Mouse (Mus musculus) left cerebral cortex, adult 2 months (tissue): ENCODE results near the gene Gm29133. TPM values are rescaled to one million over a fixed set of nuclear protein-coding genes. Genes with fewer than 3 reads are reported as not detected.

ENCODE experiments used
- DNase-seq, 2 experiments: peaks; one replicate each; pipeline ENCODE4 v3.0.0; 2021 to 2022; ENCODE audit warnings: low spot score in 2 of 2, mixed read lengths in 1 of 2; ENCODE audit errors: extremely low spot score in 1 of 2
- H3K27ac ChIP-seq: fragments of 200-600 bp; 2 replicates; pipeline ENCODE4 v1.8.1; 2022
- H3K4me3 ChIP-seq: fragments of 200-600 bp; 2 replicates; pipeline ENCODE4 v1.8.1; 2022
- CTCF ChIP-seq: fragments of 200-600 bp; IDR thresholded peaks from 2 replicates; pipeline ENCODE4 v1.8.1; 2022; ENCODE audit warnings: antibody characterized with exemption, mild to moderate bottlenecking, moderate library complexity
- intact Hi-C: fragments of 180-260 bp; cut with DNase I; formaldehyde crosslinking; loops from one replicate; pipeline ENCODE4 v1.15.1; 2025
- long read RNA-seq, 2 experiments: library from polyadenylated mRNA; stranded (forward); transcript quantifications; one replicate each; pipeline ENCODE4 v2.0.0; 2021; ENCODE audit warnings: borderline mapping rate in 2 of 2
- total RNA-seq, 2 experiments: library from RNA; stranded (reverse); gene quantifications; 2 replicates each; pipeline ENCODE4 v1.2.3; 2021

The Gm29133 gene
- total RNA-seq, result not detected
- long read RNA-seq, experiment 1, result 0 reads
- long read RNA-seq, experiment 2, result 0 reads

DNA sequence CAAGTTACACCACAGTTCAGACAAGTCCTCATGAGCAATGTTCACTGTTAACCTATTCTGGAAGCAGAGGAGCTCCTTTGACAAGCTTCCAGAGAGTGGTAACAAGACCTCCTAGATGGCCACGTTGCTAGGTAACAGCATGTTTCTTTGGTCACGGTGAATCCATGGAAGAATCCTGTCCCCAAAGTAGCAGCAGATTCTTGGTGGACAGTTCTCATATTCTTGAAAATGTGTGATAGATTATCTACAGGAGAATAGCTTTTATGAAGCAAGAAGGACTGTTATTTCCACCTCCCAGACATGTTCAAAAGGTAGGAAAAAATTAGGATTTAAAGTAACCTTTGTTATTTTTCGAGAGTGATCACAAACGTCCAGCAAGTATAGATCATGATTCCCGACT is at the start of gene Gm29133:
Gene Gm29133, plus strand, starts transcription at position 301 of the 400 bp plus-strand sequence.
- no peak for DNase-seq
- no peak within 1 kb of the TSS for H3K27ac ChIP-seq
- intact Hi-C loops, result no loop called here
- H3K4me3 ChIP-seq, result no peak within 1 kb of the TSS
- no peak for TF ChIP-seq CTCF

DNA sequence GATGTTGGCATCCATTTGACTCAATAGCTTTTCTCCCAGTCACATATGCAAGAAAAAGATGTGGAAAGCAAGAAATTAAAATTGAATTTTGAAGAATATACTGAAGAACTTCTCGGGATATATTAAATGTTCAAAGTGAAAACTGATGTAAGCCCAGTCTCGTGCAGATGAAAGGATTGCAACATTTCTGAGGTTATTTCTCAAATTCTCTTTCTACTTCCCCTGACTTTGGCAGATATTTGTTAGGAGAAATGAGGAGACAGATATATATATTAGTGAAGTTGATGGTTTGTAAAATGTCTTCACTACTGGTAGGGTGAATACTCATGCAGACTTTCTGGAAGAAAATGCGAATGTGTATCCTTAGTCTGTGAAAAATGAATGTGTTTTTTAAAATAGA is 48.9 kb upstream of the Gm29133 start:
- no peak overlapping the region for H3K4me3 ChIP-seq
- no peak for TF ChIP-seq CTCF
- DNase-seq, result no peak
- intact Hi-C loops, result no loop called here
- no peak overlapping the region for H3K27ac ChIP-seq

DNA sequence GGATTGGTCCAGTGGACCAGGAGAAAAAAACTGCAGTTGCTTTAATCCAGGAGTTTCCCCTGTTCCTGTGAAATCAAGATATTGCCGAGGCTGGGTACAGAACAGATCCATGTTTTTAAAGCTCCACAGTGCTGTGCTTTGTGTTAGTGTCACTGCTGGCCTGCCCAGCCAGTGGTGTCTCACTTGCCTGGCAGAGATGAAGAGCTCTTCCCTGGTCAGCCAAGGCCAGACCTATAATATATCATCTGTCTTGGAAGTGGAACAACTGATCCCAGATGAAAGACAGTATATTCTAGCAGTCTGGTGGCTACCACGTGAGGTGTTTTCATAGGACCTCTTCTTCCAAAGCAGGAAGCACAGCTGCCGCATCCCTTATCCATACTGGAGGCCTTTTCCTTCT is 46.7 kb upstream of the Gm29133 start:
- no peak for TF ChIP-seq CTCF
- intact Hi-C loops, result no loop called here

DNA sequence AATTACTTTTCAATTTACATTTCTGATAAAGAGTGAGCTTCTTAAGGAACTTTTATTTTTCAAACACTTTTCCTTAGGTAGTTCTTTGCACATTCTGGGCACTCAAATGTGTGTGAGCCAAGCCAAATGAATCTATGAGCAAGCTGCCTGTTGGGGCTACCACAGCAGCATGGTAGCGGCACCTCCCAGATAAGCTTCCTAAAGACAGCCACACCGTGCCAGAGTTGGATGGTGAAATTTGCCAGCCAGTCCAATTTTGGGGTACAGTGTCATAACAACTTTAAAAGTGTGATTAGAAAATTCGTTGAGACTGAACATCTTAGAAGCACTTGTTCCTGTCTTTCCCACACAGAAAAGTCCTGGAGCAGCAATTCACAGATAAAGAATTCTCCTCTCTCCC is 41.5 kb upstream of the Gm29133 start:
- no peak for DNase-seq
- no peak for TF ChIP-seq CTCF
- Histone ChIP-seq H3K4me3 (no peak overlapping the region), H3K27ac (no peak overlapping the region)
- intact Hi-C loops, result no loop called here

More for the DNA sequence above, 46.7 kb upstream of the Gm29133 start:
- Histone ChIP-seq H3K4me3 (no peak overlapping the region), H3K27ac (no peak overlapping the region)
- no peak for DNase-seq

DNA sequence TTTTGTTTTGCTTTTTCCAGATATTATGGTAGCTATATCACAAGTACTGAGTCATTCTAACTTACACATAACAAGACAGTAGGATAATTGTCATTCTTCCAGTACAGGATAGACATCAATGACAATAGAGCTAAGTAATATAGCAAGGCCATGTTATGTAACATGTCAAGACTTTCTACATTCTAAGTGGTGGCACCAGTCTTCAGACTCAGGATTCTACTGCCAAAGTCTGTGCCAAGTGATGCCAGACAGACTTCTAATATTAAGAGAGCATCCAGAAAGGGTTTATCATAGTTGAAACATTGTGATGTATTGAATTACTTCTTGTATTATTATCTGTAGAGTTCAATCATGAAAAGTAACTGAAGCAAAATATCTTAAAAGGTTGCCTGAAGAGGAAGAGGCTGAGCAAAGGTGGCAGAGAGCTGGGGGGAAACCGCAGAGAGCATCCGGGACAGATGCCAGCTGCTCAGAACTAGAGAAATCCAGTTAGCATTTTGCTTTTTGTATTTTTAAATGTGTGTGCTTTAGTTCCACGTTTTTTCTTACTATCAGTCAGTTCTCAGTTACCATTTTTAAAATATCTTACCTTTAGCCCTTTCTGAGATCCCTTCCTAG is 34.2 kb upstream of the Gm29133 start:
- intact Hi-C loops, result no loop called here
- Histone ChIP-seq H3K27ac (no peak overlapping the region), H3K4me3 (no peak overlapping the region)
- TF ChIP-seq CTCF, result no peak
- DNase-seq, result no peak

DNA sequence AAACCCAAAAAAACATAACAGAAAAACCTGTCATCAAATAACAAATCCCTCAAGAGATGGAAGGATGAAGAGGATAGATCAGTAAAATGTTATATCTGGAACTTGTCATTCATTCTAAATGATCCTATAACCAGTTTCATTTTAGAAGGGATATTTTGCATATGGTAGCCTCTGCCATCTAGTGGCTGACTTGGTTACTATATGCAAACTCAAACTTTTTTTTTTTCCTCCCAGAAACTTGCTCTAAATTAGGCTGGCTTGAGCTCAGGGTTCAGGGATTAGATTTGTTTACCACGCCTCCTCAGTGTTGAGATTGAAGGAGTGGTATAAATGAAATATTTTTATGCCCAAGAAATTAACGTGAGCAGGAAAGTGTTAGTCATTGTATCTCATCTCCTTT is 27.3 kb upstream of the Gm29133 start:
- DNase-seq, result no peak
- peak; percentile 78 for TF ChIP-seq CTCF
- intact Hi-C loops, result loop anchor here (2.0 to 10.0 kb wide), 4 partner anchors 142 to 502 kb away; partner anchors contain the start of genes Pdcd10 and Serpini1
- Histone ChIP-seq H3K27ac (no peak overlapping the region), H3K4me3 (no peak overlapping the region)

DNA sequence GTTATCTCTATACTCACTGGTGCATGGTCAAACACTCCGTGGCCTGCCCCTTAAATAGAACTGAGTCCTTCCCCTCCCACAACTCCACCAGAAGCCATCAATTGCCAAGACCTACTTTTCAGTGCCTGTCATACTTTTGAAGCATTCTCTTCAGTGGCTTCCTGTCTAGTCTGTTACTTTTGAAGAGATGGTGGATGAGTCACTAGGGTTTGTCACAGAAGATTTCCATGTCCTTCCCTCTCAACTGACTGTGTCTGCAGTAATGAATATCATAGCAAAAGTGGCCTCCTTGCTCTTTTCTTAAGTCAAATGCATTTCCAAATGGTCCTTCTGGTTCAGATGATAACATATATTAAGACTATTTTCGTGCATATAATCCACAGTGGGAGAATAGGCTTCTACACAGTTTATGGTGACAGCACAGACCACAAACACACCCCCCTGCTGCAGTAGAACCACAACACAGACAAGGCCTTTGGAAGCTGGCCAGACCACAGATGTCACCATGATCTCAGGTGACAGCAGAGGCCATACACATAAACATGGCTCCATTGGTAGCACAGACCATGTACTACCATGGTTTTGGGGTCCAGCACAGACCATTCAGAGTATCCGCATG is 16.9 kb upstream of the Gm29133 start:
- no peak for TF ChIP-seq CTCF
- intact Hi-C loops, result no loop called here
- H3K27ac ChIP-seq, result no peak overlapping the region
- no peak overlapping the region for H3K4me3 ChIP-seq
- DNase-seq, result no peak

DNA sequence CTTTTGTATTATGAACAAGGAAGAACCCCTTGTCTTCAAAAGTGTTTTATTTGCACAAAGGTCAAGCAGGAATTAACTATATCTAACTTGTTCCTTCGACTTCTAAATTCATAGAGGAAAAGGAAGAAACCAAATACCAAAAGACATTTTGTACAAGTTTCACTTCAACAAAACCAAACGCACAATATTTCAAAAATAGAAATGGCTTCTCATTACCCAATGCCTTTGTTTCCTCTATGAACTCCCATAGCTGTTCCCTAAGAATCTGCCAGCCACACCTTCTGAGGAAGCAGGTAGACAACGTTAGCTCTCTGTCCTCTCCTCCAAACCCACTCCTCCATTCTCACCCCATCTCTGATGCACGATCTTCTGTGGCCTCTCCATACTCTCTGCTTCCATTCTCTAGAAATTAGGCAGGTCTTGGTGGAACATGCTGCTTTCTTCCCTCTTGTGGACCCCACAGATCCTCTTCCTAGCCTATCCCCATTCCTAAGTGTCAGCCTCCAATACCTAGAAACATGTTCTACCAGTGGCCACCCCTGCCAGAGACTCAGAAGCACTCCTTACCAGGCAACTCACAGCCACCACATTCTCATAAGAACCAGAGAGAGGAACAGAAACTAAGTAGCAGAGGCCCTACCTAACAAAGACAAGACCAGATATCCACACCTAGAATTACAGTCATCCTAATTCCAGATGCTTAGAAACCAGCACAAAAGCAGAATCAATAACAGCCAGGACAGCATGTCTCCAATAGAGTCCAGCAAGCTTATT is 4.1 kb upstream of the Gm29133 start:
- H3K4me3 ChIP-seq, result no peak overlapping the region
- no peak overlapping the region for H3K27ac ChIP-seq
- no peak for DNase-seq
- intact Hi-C loops, result no loop called here
- no peak for TF ChIP-seq CTCF

DNA sequence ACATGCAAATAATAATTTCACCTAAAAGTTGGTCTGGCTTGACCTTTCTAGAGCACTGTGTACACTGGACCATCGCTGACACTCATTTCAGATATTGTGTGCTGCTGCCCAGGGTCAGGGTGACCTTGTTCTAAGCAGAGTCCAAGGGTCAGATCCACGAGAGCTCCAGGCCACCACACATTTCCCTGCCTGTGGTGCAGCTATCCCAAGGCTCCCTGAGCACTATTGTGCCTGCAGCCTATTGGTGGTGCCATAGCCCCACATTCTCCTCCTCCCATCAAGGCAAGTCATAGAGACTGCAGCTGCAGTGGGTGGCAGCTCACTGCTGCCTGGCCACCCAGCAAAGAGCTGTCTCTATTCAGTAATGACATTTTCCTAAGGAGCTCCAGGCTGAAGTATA is 2.7 kb upstream of the Gm29133 start:
- Histone ChIP-seq H3K4me3 (no peak overlapping the region), H3K27ac (no peak overlapping the region)
- TF ChIP-seq CTCF, result no peak; the same call in 1 of the 2 replicates
- intact Hi-C loops, result no loop called here
- no peak for DNase-seq

DNA sequence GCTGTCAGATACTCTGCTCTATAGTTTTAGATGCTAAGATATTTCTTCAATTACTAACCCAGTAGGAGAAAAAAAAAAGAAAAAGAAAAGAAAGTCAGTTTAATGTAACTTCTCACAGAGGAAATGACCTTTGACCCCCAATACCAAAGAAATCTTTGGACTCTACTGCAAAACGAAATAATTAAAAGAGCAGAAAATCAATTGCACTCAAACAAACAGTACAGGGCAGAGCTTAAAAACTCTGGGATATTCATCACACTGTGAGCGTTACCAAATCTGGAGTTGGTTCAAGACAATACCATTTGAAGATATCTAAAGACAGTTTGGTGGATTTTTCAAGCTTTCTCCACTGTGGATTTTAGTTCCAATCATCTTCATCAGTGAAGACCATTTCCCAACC is 15.4 kb downstream of the Gm29133 start:
- Histone ChIP-seq H3K27ac (no peak overlapping the region), H3K4me3 (no peak overlapping the region)
- TF ChIP-seq CTCF, result no peak
- intact Hi-C loops, result no loop called here
- DNase-seq, result no peak

DNA sequence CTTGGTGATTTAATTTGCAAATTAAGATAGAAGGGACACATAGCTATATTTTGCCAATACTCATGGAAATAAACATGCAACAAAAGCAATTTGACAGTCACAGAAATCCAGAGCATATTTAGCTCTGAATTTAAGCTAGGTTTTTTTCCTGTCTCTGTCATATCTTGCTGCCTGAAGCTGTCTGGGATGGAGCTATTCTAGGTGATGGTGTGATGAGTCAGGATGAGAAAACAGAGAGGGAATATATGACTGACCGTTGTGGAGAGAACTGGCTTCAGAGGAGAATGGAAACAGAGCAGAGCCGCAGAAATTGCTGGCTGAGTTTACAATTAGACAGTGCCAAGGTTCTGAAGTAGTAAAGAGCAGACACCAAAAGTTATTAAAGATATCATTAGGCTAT is 26.3 kb downstream of the Gm29133 start:
- Histone ChIP-seq H3K4me3 (no peak overlapping the region), H3K27ac (no peak overlapping the region)
- TF ChIP-seq CTCF, result no peak
- no peak for DNase-seq
- intact Hi-C loops, result no loop called here

DNA sequence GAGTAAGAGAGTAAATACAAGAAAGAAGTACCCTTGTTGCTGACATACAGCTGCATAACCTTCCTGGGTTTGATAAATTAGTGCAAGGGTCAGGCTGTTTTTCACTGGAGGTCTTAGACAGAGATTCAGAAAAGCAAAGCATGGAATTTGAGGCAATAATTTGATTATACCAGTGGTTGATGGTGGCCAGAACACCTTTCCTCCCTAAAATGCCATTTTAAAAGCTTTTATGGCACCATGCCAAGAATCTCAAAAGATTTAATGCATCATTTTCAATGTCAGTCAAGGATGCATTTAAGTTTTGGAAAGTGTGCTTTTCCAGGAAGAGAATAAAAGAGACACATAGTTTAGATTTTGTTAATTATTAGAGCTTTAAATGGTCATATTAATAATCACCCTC is 60.0 kb downstream of the Gm29133 start:
- Histone ChIP-seq H3K27ac (no peak overlapping the region), H3K4me3 (no peak overlapping the region)
- intact Hi-C loops, result no loop called here
- no peak for TF ChIP-seq CTCF
- DNase-seq, result no peak

DNA sequence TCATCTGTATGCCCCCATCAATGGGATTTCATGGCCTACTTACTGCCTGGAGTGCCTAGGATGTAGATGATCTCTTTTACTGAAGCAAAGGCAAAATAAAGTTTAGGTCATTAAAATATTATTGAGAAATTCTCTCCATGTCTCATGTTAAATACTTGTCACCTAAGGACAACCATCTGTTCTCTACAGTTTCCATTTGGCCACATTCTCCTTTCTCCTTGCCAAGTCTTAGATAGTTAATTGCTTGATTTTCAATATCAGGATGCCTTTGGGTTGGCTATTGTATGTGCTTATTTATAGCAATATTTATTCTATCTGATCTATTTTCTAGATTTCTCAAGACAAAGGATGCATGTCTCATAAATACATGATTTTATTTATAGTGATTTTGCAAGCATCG is 75.9 kb downstream of the Gm29133 start:
- intact Hi-C loops, result no loop called here
- no peak overlapping the region for H3K27ac ChIP-seq
- no peak for TF ChIP-seq CTCF
- no peak overlapping the region for H3K4me3 ChIP-seq
- no peak for DNase-seq
